Mouse (Mus musculus) G1E (cell line): ENCODE data around the gene Arhgef10l. TPM values are rescaled to one million over a fixed set of nuclear protein-coding genes. Genes with fewer than 3 reads are reported as not detected.

ENCODE experiments used
- ATAC-seq: 2 replicates; pipeline ENCODE4 v1.8.0; 2016; ENCODE audit warnings: mild to moderate bottlenecking; ENCODE audit not compliant: insufficient number of reproducible peaks, poor library complexity, low FRiP score, severe bottlenecking; ENCODE audit errors: extremely low read depth
- DNase-seq: peaks from one replicate; pipeline ENCODE4 v3.0.0; 2012; ENCODE audit warnings: low spot score
- H3K27me3 ChIP-seq: 2 replicates; pipeline ENCODE4 v1.6.1; 2012; ENCODE audit warnings: mild to moderate bottlenecking, low read length, inconsistent platforms; ENCODE audit not compliant: insufficient read depth
- H3K36me3 ChIP-seq: replicated peaks from 2 replicates; pipeline ENCODE3; 2012; ENCODE audit warnings: mild to moderate bottlenecking, inconsistent platforms
- H3K4me1 ChIP-seq: 2 replicates; pipeline ENCODE4 v1.6.1; 2012; ENCODE audit warnings: low read depth, low read length, inconsistent platforms, mixed read lengths; ENCODE audit not compliant: insufficient read depth
- H3K4me3 ChIP-seq: 2 replicates; pipeline ENCODE4 v1.5.1; 2012; ENCODE audit warnings: low read depth, mild to moderate bottlenecking, inconsistent platforms, low read length, moderate library complexity, mixed read lengths
- H3K9me3 ChIP-seq: replicated peaks from 2 replicates; pipeline ENCODE4 v1.6.1; 2012; ENCODE audit warnings: inconsistent platforms
- CTCF ChIP-seq: IDR thresholded peaks from 2 replicates; pipeline ENCODE4 v1.5.1; 2012; ENCODE audit warnings: low read depth, low read length, inconsistent platforms, mixed read lengths
- GATA1 ChIP-seq: IDR thresholded peaks from 2 replicates; pipeline ENCODE4 v1.6.1; 2012; ENCODE audit warnings: borderline replicate concordance, low read length, inconsistent platforms, mixed read lengths
- GATA2 ChIP-seq: IDR thresholded peaks from 2 replicates; pipeline ENCODE4 v1.6.1; 2012; ENCODE audit warnings: low read depth, low read length, inconsistent platforms, borderline replicate concordance
- POLR2AphosphoS5 ChIP-seq: IDR thresholded peaks from 2 replicates; pipeline ENCODE4 v1.6.1; 2012; ENCODE audit warnings: low read depth, low read length, inconsistent platforms; ENCODE audit not compliant: insufficient replicate concordance
- TAL1 ChIP-seq: conservative IDR thresholded peaks from 2 replicates; pipeline ENCODE4 v1.6.1; 2012; ENCODE audit warnings: low read depth, low read length, inconsistent platforms, mixed read lengths
- polyA plus RNA-seq: library from polyadenylated mRNA; stranded (reverse); fragments of >175 nt; gene quantifications from 2 replicates; pipeline ENCODE4 v1.2.3, GENCODE M21; 2012
- total RNA-seq, 2 experiments: library from RNA; stranded (forward) in 1 of 2; stranded (reverse) in 1 of 2; fragments of 200-1000 nt in 1 of 2; fragments of >200 nt in 1 of 2; fragmentation: Nextera tagmentation in 1 of 2; gene quantifications; 2 replicates each; pipeline ENCODE4 v1.2.3; 2014 to 2017

Arhgef10l gene
- total and polyA plus RNA-seq, 3 experiments: 24.7 to 32.6 (median 25.0) TPM

DNA sequence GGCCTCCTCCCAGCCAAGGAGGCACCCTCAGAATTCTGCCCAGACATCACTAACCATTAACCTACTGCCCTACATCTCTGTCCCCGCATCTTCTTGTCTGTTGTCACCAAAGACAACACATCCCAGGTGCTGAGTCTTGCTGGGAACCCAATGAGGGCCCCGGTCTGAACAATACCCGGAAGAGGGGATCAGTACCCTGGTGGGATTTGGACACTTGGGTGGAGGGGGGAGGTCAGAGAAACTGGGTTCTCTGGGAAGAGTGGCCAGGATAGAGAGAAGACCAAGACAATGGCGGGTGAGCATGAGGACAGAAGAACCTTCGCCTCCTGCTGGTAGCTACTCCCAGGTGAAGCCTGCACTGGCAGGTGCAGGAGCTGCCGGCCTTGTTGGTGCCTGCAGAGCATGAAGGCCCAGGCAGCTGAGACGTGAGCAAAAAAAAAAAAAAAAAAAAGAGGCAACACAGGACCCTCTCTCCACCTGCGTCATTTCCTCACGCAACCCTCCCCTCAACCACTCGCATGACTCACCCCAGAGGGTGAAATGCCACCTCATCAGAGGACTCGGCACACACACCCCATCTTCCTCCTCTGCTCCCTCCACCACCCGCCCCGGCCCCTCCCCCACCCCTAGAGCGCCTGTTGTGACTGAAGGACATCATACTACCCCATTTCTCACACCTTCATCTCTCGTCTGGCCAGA lies 83.3 kb downstream of the Arhgef10l start:
- Histone ChIP-seq H3K4me3 (peak overlapping the region; percentile 74), H3K36me3 (peaks cover 54% of the 10 kb centered on the region), H3K27me3 (no peaks in the 10 kb centered on the region), H3K9me3 (no peaks in the 10 kb centered on the region), H3K4me1 (peaks cover 94% of the 10 kb centered on the region)
- peak; percentile 63 for ATAC-seq
- no peak for TF ChIP-seq TAL1
- TF ChIP-seq GATA2: no peak
- no peak for TF ChIP-seq POLR2AphosphoS5
- no peak for TF ChIP-seq GATA1
- no peak for TF ChIP-seq CTCF
- DNase-seq: peak; percentile 86

DNA sequence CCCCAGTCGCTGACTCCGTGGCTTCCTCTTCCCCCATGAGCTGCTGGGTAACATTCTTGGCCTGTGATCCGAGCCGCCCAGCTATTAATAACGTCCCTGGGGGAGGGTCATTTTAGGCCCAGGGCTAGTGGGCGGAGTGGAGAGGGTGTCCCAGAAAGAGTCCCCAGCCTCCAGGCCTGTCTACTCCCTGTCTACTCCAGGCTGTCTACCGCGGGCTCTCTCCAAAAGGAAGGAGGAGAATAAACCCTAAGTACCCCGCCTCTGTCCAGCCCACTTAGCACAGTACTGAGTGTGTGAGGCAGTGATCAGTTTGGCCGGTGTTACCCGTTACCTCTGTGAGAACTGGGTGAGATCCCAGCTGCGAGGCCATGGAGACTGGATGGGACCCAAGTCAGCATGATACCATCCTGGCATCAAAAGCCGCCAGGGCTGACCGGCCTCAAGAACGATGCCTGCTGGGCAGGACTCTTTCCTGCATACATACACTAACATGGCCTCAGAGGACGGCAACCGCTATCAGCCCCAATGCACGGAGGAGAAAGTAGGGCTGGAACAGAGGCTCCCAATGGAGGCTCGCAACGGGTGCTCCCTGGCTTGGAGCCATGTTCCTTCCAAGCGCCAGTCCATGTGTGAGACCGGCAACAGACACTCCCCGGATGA lies 84.0 kb downstream of the Arhgef10l start:
- Histone ChIP-seq H3K27me3 (no peaks in the 10 kb centered on the region), H3K9me3 (no peaks in the 10 kb centered on the region), H3K4me3 (peak overlapping the region; percentile 74), H3K36me3 (peaks cover 61% of the 10 kb centered on the region), H3K4me1 (peaks cover 91% of the 10 kb centered on the region)
- DNase-seq (peak; percentile 67), ATAC-seq (0 out of 2 replicates have a peak, but pooled peaks have one; percentile 1)
- no peak for TF ChIP-seq TAL1
- no peak for TF ChIP-seq GATA2
- TF ChIP-seq POLR2AphosphoS5: no peak
- TF ChIP-seq GATA1: no peak
- TF ChIP-seq CTCF: no peak

DNA sequence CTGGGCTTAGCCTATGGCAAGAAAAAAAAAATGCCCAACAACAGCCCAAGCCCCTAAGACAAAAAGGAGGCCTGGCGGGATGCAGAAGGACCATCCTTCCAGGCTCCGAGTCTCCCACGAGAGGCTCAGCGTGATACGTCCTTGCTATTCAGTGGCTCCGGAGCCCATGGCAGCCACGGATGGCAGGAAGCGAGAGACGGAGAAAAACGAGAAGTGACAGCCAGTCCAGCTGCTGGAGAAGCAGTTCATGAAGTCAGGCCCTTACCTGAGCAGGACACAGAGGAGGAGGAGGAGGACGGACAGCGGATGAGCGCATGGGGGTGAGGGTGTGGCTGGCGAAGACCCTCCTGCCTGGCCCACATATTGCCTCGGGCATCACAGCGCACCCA lies 84.5 kb downstream of the Arhgef10l start:
- peaks cover 85% of the 10 kb centered on the region for H3K4me1 ChIP-seq
- H3K9me3 ChIP-seq: no peaks in the 10 kb centered on the region
- TF ChIP-seq CTCF (no peak), GATA1 (no peak), POLR2AphosphoS5 (no peak), GATA2 (no peak), TAL1 (no peak)
- ATAC-seq (no peak), DNase-seq (no peak)
- H3K27me3 ChIP-seq: no peaks in the 10 kb centered on the region
- peaks cover 66% of the 10 kb centered on the region for H3K36me3 ChIP-seq
- peak overlapping the region; percentile 74 for H3K4me3 ChIP-seq

DNA sequence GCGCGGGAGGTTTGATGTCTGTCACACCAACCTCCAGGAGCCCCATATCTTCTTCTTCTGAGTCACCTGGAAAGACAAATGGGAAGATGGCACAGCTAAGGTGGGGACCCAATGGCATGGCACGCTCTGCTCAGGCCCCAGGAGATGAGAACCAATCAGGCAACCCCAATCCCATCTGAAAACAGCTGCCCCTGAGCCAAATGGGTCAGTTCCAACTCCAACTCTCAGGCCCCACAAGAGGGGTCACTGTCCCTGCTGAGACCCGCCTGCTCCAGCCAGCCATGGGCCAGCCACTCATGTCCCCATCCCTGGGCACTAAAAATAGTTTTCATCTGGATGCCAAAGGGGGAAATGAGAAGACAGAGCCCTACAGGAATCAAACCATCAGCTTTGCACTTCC lies 84.9 kb downstream of the Arhgef10l start:
- no peak for ATAC-seq
- DNase-seq: no peak
- Histone ChIP-seq H3K4me3 (peak overlapping the region; percentile 29; the same call in 1 of the 2 replicates), H3K9me3 (no peaks in the 10 kb centered on the region), H3K4me1 (peaks cover 82% of the 10 kb centered on the region), H3K27me3 (no peaks in the 10 kb centered on the region), H3K36me3 (peaks cover 69% of the 10 kb centered on the region)
- no peak for TF ChIP-seq POLR2AphosphoS5
- TF ChIP-seq GATA2: no peak
- TF ChIP-seq GATA1: no peak
- no peak for TF ChIP-seq CTCF
- no peak for TF ChIP-seq TAL1

DNA sequence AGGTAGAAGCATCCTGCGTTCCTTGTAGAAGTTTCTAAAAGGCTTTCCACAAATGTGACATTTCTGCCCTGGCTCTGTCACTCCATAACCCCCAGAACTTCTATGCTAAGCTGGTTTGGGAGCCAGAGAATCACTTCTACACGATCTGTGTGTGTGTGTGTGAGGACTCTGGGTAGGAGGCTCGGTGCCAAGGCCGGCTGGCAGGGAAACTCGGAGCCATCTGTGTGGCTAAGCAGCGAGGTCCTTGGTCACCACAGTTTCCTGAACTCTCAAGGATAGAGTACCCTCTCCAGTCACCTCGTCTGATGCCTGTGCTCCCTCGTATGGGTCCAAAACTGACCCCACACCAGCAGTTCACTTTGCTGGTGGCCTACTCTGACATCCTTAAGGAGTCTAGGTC lies 86.2 kb downstream of the Arhgef10l start:
- Histone ChIP-seq H3K9me3 (no peaks in the 10 kb centered on the region), H3K4me1 (peaks cover 71% of the 10 kb centered on the region), H3K27me3 (no peaks in the 10 kb centered on the region; the same call in 1 of the 2 replicates), H3K36me3 (peaks cover 77% of the 10 kb centered on the region), H3K4me3 (no peak overlapping the region)
- TF ChIP-seq TAL1 (no peak), GATA1 (no peak), POLR2AphosphoS5 (no peak), CTCF (no peak)
- ATAC-seq (no peak), DNase-seq (no peak)

DNA sequence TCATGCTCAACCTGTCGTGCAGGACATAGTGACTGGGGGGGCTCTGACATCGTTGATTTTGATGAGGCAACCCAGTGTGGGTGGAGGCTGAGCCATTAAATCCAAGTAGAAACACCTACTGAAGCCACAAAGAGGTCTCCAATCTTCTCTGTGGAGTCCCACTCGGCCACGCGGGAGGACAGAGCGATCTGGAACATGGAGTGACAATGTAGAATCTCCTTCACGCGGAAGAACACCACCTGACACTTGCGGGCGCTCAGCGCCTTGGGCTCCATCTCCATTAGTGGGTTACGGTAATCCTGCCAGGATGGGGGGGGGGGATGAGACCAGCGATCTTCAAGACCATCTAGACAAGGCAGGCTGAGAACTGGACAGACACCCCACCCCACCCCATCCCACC lies 86.7 kb downstream of the Arhgef10l start:
- no peak for ATAC-seq
- H3K27me3 ChIP-seq: no peaks in the 10 kb centered on the region; the same call in 1 of the 2 replicates
- DNase-seq: no peak
- peaks cover 67% of the 10 kb centered on the region for H3K4me1 ChIP-seq
- no peak for TF ChIP-seq TAL1
- no peak for TF ChIP-seq GATA1
- no peak for TF ChIP-seq POLR2AphosphoS5
- TF ChIP-seq GATA2: no peak
- no peak for TF ChIP-seq CTCF
- peaks cover 78% of the 10 kb centered on the region for H3K36me3 ChIP-seq
- H3K4me3 ChIP-seq: no peak overlapping the region
- H3K9me3 ChIP-seq: no peaks in the 10 kb centered on the region
